9 mouse cellular contexts compared by ENCODE assay signal in the genomic region with DNA sequence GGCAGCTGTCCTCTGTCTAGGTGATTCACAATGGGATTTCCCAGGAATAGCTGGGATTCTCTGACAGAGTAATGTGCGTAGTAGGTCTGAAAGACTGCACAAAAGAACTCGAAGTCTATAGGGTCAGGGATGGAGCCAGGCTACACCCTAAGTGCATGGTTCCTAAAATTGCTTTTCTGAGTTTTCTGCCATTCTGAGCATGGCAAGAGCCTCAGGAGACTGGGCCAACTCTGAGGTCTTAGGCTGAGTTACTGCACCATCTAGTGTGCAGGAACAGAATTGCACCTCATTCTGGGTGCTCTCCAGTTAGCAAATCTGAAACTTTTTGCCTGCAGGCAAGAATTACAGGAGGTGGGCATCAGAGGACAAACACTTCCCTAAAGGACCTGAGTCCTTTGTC. TPM values are rescaled to one million over a fixed set of nuclear protein-coding genes. Genes with fewer than 3 reads are reported as not detected.
DNase-seq lines count a peak whose midpoint lies in the region; ATAC-seq and TF ChIP-seq lines count a peak whose summit lies in the region.
"Had no signal": no experiment of that assay in that cellular context is flagged by ENCODE, and none has a peak within 500 bp of the region (broad histone marks: within the 10 kb centered on the region; RNA-seq: fewer than 3 reads in every experiment).

No protein-coding gene starts in this region.

- no peaks in the 10 kb centered on the region for H3K36me3 ChIP-seq in hindbrain, embryonic 10.5 days
- H3K36me3 ChIP-seq in hindbrain, embryonic 16.5 days (ENCODE audit: control insufficient read depth, insufficient read depth, low read length) = no peaks in the 10 kb centered on the region
- H3K36me3 ChIP-seq in ES-E14 (ENCODE audit: control insufficient read depth, insufficient read depth, low read length, poor library complexity, severe bottlenecking) = no peaks in the 10 kb centered on the region
- H3K36me3 ChIP-seq in lung, embryonic 14.5 days (ENCODE audit: insufficient read depth) = no peaks in the 10 kb centered on the region
- no peaks in the 10 kb centered on the region for H3K36me3 ChIP-seq in stomach, postnatal 0 days (ENCODE audit: control insufficient read depth, insufficient read depth, low read length)

- H3K27ac ChIP-seq in hindbrain, embryonic 10.5 days = no peak overlapping the region
- no peak overlapping the region for H3K27ac ChIP-seq in hindbrain, embryonic 16.5 days (ENCODE audit: low read depth, low read length)
- H3K27ac ChIP-seq in ES-E14 (ENCODE audit: insufficient read depth, low read depth, low read length, poor library complexity, severe bottlenecking) = no peak overlapping the region
- H3K27ac ChIP-seq in lung, embryonic 14.5 days (ENCODE audit: low read depth) = no peak overlapping the region
- no peak overlapping the region for H3K27ac ChIP-seq in stomach, postnatal 0 days (replicated peaks)

- peak; percentile 31 for DNase-seq in hindbrain, embryonic 10.5 days (ENCODE audit: low spot score)
- DNase-seq in ES-E14 (ENCODE audit: low read depth, low spot score) = peak; percentile 38
- peak; percentile 16 for DNase-seq in cerebellum, adult 9-10 months
- DNase-seq in induced T-regulatory cell, adult 2 months (ENCODE audit: low read depth) = peak; percentile 30
- DNase-seq in lung, embryonic 14.5 days = peak; percentile 67
- peak; percentile 32 for DNase-seq in stomach, postnatal 0 days (ENCODE audit: low spot score)
- DNase-seq in thymus, postnatal 10 days (ENCODE audit: low spot score in 2 of 2) = no peak

- H3K27me3 ChIP-seq in hindbrain, embryonic 10.5 days (ENCODE audit: insufficient read depth, poor library complexity, severe bottlenecking) = no peaks in the 10 kb centered on the region
- H3K27me3 ChIP-seq in hindbrain, embryonic 16.5 days (replicated peaks; ENCODE audit: control insufficient read depth, insufficient read depth, low read length) = no peaks in the 10 kb centered on the region
- no peaks in the 10 kb centered on the region for H3K27me3 ChIP-seq in lung, embryonic 14.5 days (ENCODE audit: insufficient read depth, low read length)
- no peaks in the 10 kb centered on the region for H3K27me3 ChIP-seq in stomach, postnatal 0 days (ENCODE audit: control insufficient read depth, insufficient read depth, low read length)

- no peak overlapping the region for H3K4me2 ChIP-seq in hindbrain, embryonic 16.5 days (ENCODE audit: low read length)
- H3K4me2 ChIP-seq in lung, embryonic 14.5 days = no peak overlapping the region
- no peak overlapping the region for H3K4me2 ChIP-seq in stomach, postnatal 0 days (replicated peaks; ENCODE audit: low read depth)

- H3K4me1 ChIP-seq in hindbrain, embryonic 10.5 days (replicated peaks) = no peaks in the 10 kb centered on the region
- no peaks in the 10 kb centered on the region for H3K4me1 ChIP-seq in hindbrain, embryonic 16.5 days (ENCODE audit: control insufficient read depth, insufficient read depth, low read depth, low read length)
- no peaks in the 10 kb centered on the region for H3K4me1 ChIP-seq in ES-E14 (ENCODE audit: control insufficient read depth in 2 of 2, insufficient read depth in 2 of 2, low read length in 2 of 2, poor library complexity in 1 of 2)
- H3K4me1 ChIP-seq in lung, embryonic 14.5 days (ENCODE audit: insufficient read depth) = no peaks in the 10 kb centered on the region
- H3K4me1 ChIP-seq in stomach, postnatal 0 days (replicated peaks; ENCODE audit: control insufficient read depth, insufficient read depth) = no peaks in the 10 kb centered on the region

- no peak for TF ChIP-seq EP300 in stomach, postnatal 0 days (optimal IDR thresholded peaks at IDR 0.05)

- TF ChIP-seq CTCF in lung, embryonic 14.5 days (IDR thresholded peaks at IDR 0.05; ENCODE audit: low read depth) = peak; percentile 78
- peak; percentile 79 for TF ChIP-seq CTCF in stomach, postnatal 0 days (IDR thresholded peaks at IDR 0.05; ENCODE audit: low read depth)

- no peak for ATAC-seq in hindbrain, embryonic 16.5 days
- no peak for ATAC-seq in lung, embryonic 14.5 days (ENCODE audit: insufficient read depth)
- ATAC-seq in stomach, postnatal 0 days (ENCODE audit: low FRiP score, low TSS enrichment) = no peak

- in situ Hi-C loops in ES-E14 (cut with MboI; ENCODE audit: low sequenced_read_pairs in 2 of 2, unreplicated experiment in 2 of 2) = loop anchor here in 1 of 2 experiments (25.0 kb wide), 1 partner anchor 467 kb away; no protein-coding TSS in a partner anchor

- H3K9ac ChIP-seq in hindbrain, embryonic 16.5 days (ENCODE audit: low read depth, low read length) = no peak overlapping the region
- no peak overlapping the region for H3K9ac ChIP-seq in ES-E14 (ENCODE audit: insufficient read depth, low read depth, low read length, poor library complexity, severe bottlenecking)
- H3K9ac ChIP-seq in lung, embryonic 14.5 days = no peak overlapping the region
- no peak overlapping the region for H3K9ac ChIP-seq in stomach, postnatal 0 days (ENCODE audit: low read length)

- peaks cover 10% of the 10 kb centered on the region; the same call in 1 of the 2 replicates for H3K9me3 ChIP-seq in hindbrain, embryonic 10.5 days
- no peaks in the 10 kb centered on the region for H3K9me3 ChIP-seq in hindbrain, embryonic 16.5 days (ENCODE audit: control insufficient read depth, low read length)
- H3K9me3 ChIP-seq in ES-E14 (ENCODE audit: control insufficient read depth, insufficient read depth, low read depth, low read length) = no peaks in the 10 kb centered on the region
- no peaks in the 10 kb centered on the region for H3K9me3 ChIP-seq in lung, embryonic 14.5 days (ENCODE audit: low read depth, low read length)
- no peaks in the 10 kb centered on the region for H3K9me3 ChIP-seq in stomach, postnatal 0 days (ENCODE audit: control insufficient read depth, low read length)

- 46% methylated on average over 2 of the region's 2 CpGs for WGBS in hindbrain, embryonic 10.5 days
- whole genome bisulfite sequencing in hindbrain, embryonic 16.5 days = 35% methylated on average over 2 of the region's 2 CpGs
- WGBS in lung, embryonic 14.5 days = 42% methylated on average over 2 of the region's 2 CpGs
- 50% methylated on average over 2 of the region's 2 CpGs for WGBS in stomach, postnatal 0 days

- no peak overlapping the region for H3K4me3 ChIP-seq in hindbrain, embryonic 10.5 days
- H3K4me3 ChIP-seq in hindbrain, embryonic 16.5 days (ENCODE audit: low read length) = no peak overlapping the region
- no peak overlapping the region for H3K4me3 ChIP-seq in ES-E14 (ENCODE audit: insufficient read depth in 1 of 2, low read depth in 1 of 2, low read length in 2 of 2, poor library complexity in 1 of 2, severe bottlenecking in 1 of 2)
- no peak overlapping the region for H3K4me3 ChIP-seq in lung, embryonic 14.5 days (ENCODE audit: low read depth, low read length)
- H3K4me3 ChIP-seq in stomach, postnatal 0 days (ENCODE audit: low read depth, low read length) = no peak overlapping the region

TF ChIP-seq in ES-E14, 5 proteins besides CTCF, POLR2A, EP300 and RAD21:
- TF ChIP-seq ZNF384 (IDR thresholded peaks at IDR 0.05; ENCODE audit: low read depth, low read length) (no peak), ZC3H11A (IDR thresholded peaks at IDR 0.05; ENCODE audit: borderline replicate concordance, low read depth, low read length) (no peak), HCFC1 (IDR thresholded peaks at IDR 0.05; ENCODE audit: borderline replicate concordance, insufficient read depth, low read length) (no peak), CHD2 (IDR thresholded peaks at IDR 0.05; ENCODE audit: low read depth, low read length) (no peak), MAFK (IDR thresholded peaks at IDR 0.05; ENCODE audit: insufficient read depth, low read depth, low read length) (no peak)

RNA-seq across cellular contexts. Expression of a gene that starts 6.2 kb away (rescaled TPM):
- not detected in 2 replicates for polyA plus RNA-seq in hindbrain, embryonic 10.5 days (2016; fragmentation: Nextera tagmentation; extraction: Ambion mirVana)
- polyA plus RNA-seq in hindbrain, embryonic 16.5 days (2015; fragmentation: Nextera tagmentation; extraction: Ambion mirVana) = not detected in 2 replicates
- total RNA-seq in ES-E14 (2012; rRNA removed) = not detected in 2 replicates
- not detected in 2 replicates for polyA plus RNA-seq in lung, embryonic 14.5 days (2014; fragmentation: Nextera tagmentation; extraction: Ambion mirVana)
- polyA plus RNA-seq in stomach, postnatal 0 days (2015; fragmentation: Nextera tagmentation; extraction: Ambion mirVana) = not detected in 2 replicates
- total RNA-seq: layer of hippocampus, adult 8-10 months had no signal

RNA-seq across cellular contexts. Expression of a gene that starts 23.2 kb away (rescaled TPM):
- not detected in 2 replicates for polyA plus RNA-seq in hindbrain, embryonic 10.5 days (2016; fragmentation: Nextera tagmentation; extraction: Ambion mirVana)
- polyA plus RNA-seq in hindbrain, embryonic 16.5 days (2015; fragmentation: Nextera tagmentation; extraction: Ambion mirVana) = not detected in 2 replicates
- not detected in 2 replicates for total RNA-seq in ES-E14 (2012; rRNA removed)
- not detected in 2 replicates for polyA plus RNA-seq in lung, embryonic 14.5 days (2014; fragmentation: Nextera tagmentation; extraction: Ambion mirVana)
- polyA plus RNA-seq in stomach, postnatal 0 days (2015; fragmentation: Nextera tagmentation; extraction: Ambion mirVana) = not detected in 2 replicates
- total RNA-seq: layer of hippocampus, adult 8-10 months had no signal

RNA-seq across cellular contexts. Expression of a gene that starts 38.1 kb away (rescaled TPM):
- not detected in 2 replicates for polyA plus RNA-seq in hindbrain, embryonic 10.5 days (2016; fragmentation: Nextera tagmentation; extraction: Ambion mirVana)
- not detected in 2 replicates for polyA plus RNA-seq in hindbrain, embryonic 16.5 days (2015; fragmentation: Nextera tagmentation; extraction: Ambion mirVana)
- total RNA-seq in ES-E14 (2012; rRNA removed) = not detected in 2 replicates
- not detected in 2 replicates for polyA plus RNA-seq in lung, embryonic 14.5 days (2014; fragmentation: Nextera tagmentation; extraction: Ambion mirVana)
- not detected in 2 replicates for polyA plus RNA-seq in stomach, postnatal 0 days (2015; fragmentation: Nextera tagmentation; extraction: Ambion mirVana)
- total RNA-seq: layer of hippocampus, adult 8-10 months had no signal

Comparison
In these comparisons a context has a peak if more than half of its experiments do, and no peak if none do; other contexts are left out.
1. DNase-seq: peak in hindbrain, embryonic 10.5 days (single experiment), ES-E14 (single experiment), cerebellum, adult 9-10 months (single experiment), induced T-regulatory cell, adult 2 months (single experiment), lung, embryonic 14.5 days (single experiment) and stomach, postnatal 0 days (single experiment); none in thymus, postnatal 10 days (0 of 2).